Mouse (Mus musculus) kidney, adult 8-10 months (tissue): Measurements from ENCODE around the gene Mef2d.
A peak's percentile ranks its signal among the peaks of the same experiment; 100 is the strongest.
"Not testable (repeated sequence)": the region's sequence is repeated elsewhere in the genome, so short reads cannot be mapped to it uniquely, and the experiment has no call there.

Source experiments
- DNase-seq, 2 experiments: peaks; one replicate each; pipeline ENCODE4 v3.0.0; 2022

Gene Mef2d

GRCm38 (mm10) chr3:88150999-88151364 is 8.8 kb downstream of the Mef2d start:
- DNase-seq = no peak

GRCm38 (mm10) chr3:88152056-88152455 is 9.9 kb downstream of the Mef2d start:
- DNase-seq = no peak

- no peak for DNase-seq
Observed at GRCm38 (mm10) chr3:88153290-88154011, 11.3 kb downstream of the Mef2d start.

- DNase-seq = no peak
Observed at GRCm38 (mm10) chr3:88154236-88154635, 12.1 kb downstream of the Mef2d start.

GRCm38 (mm10) chr3:88156817-88157216 is 14.6 kb downstream of the Mef2d start:
- DNase-seq = no peak

GRCm38 (mm10) chr3:88157771-88158597 is 15.8 kb downstream of the Mef2d start:
- no peak for DNase-seq

GRCm38 (mm10) chr3:88158991-88159390 is 16.8 kb downstream of the Mef2d start:
- no peak for DNase-seq

- DNase-seq = no peak
Observed at GRCm38 (mm10) chr3:88160856-88161255, 18.7 kb downstream of the Mef2d start.

GRCm38 (mm10) chr3:88162259-88162658 is 20.1 kb downstream of the Mef2d start:
- no peak for DNase-seq

- no peak for DNase-seq
Observed at GRCm38 (mm10) chr3:88162811-88163210, 20.6 kb downstream of the Mef2d start.

- no peak for DNase-seq
Observed at GRCm38 (mm10) chr3:88163847-88164246, 21.7 kb downstream of the Mef2d start.

- DNase-seq = no peak
Observed at GRCm38 (mm10) chr3:88164263-88164662, 22.1 kb downstream of the Mef2d start.

- no peak for DNase-seq
Observed at GRCm38 (mm10) chr3:88166056-88166455, 23.9 kb downstream of the Mef2d start.

- no peak for DNase-seq
Observed at GRCm38 (mm10) chr3:88170361-88170760, 28.2 kb downstream of the Mef2d start.

GRCm38 (mm10) chr3:88172440-88172839 is 30.3 kb downstream of the Mef2d start:
- DNase-seq = no peak

- peak in 1 of 2 experiments; percentile 76 for DNase-seq
Observed at GRCm38 (mm10) chr3:88173375-88173774, 31.2 kb downstream of the Mef2d start.

- no peak for DNase-seq
Observed at GRCm38 (mm10) chr3:88174894-88175293, 32.7 kb downstream of the Mef2d start.

GRCm38 (mm10) chr3:88177106-88177505 is 34.9 kb downstream of the Mef2d start:
- no peak for DNase-seq

- peak; percentile 100 for DNase-seq
Observed at GRCm38 (mm10) chr3:88177562-88178345, 35.6 kb downstream of the Mef2d start.

- not testable (repeated sequence) for DNase-seq
Observed at GRCm38 (mm10) chr3:88178346-88178733, 36.2 kb downstream of the Mef2d start.

GRCm38 (mm10) chr3:88178986-88179385 is 36.8 kb downstream of the Mef2d start:
- no peak for DNase-seq

GRCm38 (mm10) chr3:88181374-88181773 is 39.2 kb downstream of the Mef2d start:
- DNase-seq = no peak

GRCm38 (mm10) chr3:88186424-88186823 is 44.3 kb downstream of the Mef2d start:
- no peak for DNase-seq
